Mouse (Mus musculus) heart, postnatal 0 days (tissue): Measurements from ENCODE around the gene Fam163b. TPM values are rescaled to one million over a fixed set of nuclear protein-coding genes. Genes with fewer than 3 reads are reported as not detected.
A peak's percentile ranks its signal among the peaks of the same experiment; 100 is the strongest.

ENCODE experiments used
- ATAC-seq: fragments of 200-750 bp; cut with Nextera tagmentation; 2 replicates; pipeline ENCODE4 v1.8.0; 2017; ENCODE audit warnings: low read depth, moderate number of reproducible peaks, moderate library complexity; ENCODE audit not compliant: insufficient read depth
- DNase-seq: peaks from one replicate; pipeline ENCODE4 v3.0.0-alpha.2; 2016; ENCODE audit warnings: low spot score
- H3K27ac ChIP-seq: fragments of 300-500 bp; sonication (generic); 2 replicates; pipeline ENCODE4 v1.5.1; 2014; ENCODE audit warnings: low read depth, mild to moderate bottlenecking
- H3K27me3 ChIP-seq: fragments of 300-500 bp; sonication (generic); 2 replicates; pipeline ENCODE4 v1.6.1; 2014; ENCODE audit warnings: low read length, mixed read lengths; ENCODE audit not compliant: control insufficient read depth, insufficient read depth
- H3K36me3 ChIP-seq: fragments of 300-500 bp; sonication (generic); replicated peaks from 2 replicates; pipeline ENCODE4 v1.6.1; 2014; ENCODE audit warnings: low read length, mixed read lengths; ENCODE audit not compliant: control insufficient read depth, insufficient read depth
- H3K4me1 ChIP-seq: fragments of 300-500 bp; sonication (generic); 2 replicates; pipeline ENCODE4 v1.6.1; 2014; ENCODE audit warnings: antibody characterized with exemption; ENCODE audit not compliant: control insufficient read depth, insufficient read depth
- H3K4me2 ChIP-seq: fragments of 300-500 bp; sonication (generic); 2 replicates; pipeline ENCODE4 v1.6.1; 2014; ENCODE audit warnings: low read depth, mild to moderate bottlenecking, low read length, moderate library complexity
- H3K4me3 ChIP-seq: fragments of 300-500 bp; sonication (generic); 2 replicates; pipeline ENCODE4 v1.5.1; 2014; ENCODE audit warnings: low read depth, low read length
- H3K9ac ChIP-seq: fragments of 300-500 bp; sonication (generic); replicated peaks from 2 replicates; pipeline ENCODE4 v1.6.1; 2014; ENCODE audit warnings: low read depth, low read length, mixed read lengths
- H3K9me3 ChIP-seq: fragments of 300-500 bp; sonication (generic); replicated peaks from 2 replicates; pipeline ENCODE4 v1.6.1; 2016; ENCODE audit warnings: low read length; ENCODE audit not compliant: control insufficient read depth
- CTCF ChIP-seq: IDR thresholded peaks from 2 replicates; pipeline ENCODE4 v1.5.1; 2016; ENCODE audit warnings: antibody characterized with exemption, control low read depth, low read depth
- EP300 ChIP-seq: IDR thresholded peaks from 2 replicates; pipeline ENCODE4 v1.6.1; 2016; ENCODE audit warnings: antibody characterized with exemption, low read depth
- WGBS: fragments of 180-500 bp; shearing (Covaris S2); extraction: QIAGEN DNeasy Blood & Tissue Kit; methylation state at CpG from one replicate; pipeline ENCODE4 v1.1.7; 2014; 5-methylcytosine and 5-hydroxymethylcytosine counted together
- polyA plus RNA-seq: library from polyadenylated mRNA; unstranded; fragments of >200 nt; fragmentation: Nextera tagmentation; extraction: Ambion mirVana; gene quantifications from 2 replicates; pipeline ENCODE4 v1.2.1, GENCODE M21; 2015
- total RNA-seq: library from RNA; depleted of rRNA; stranded (reverse); fragments of >200 nt; gene quantifications from 2 replicates; pipeline ENCODE4 v1.2.3, GENCODE M21; 2014; ENCODE audit warnings: low replicate concordance

Fam163b gene
- total and polyA plus RNA-seq, 2 experiments from 2014 or later: 0.23 to 0.36 TPM

DNA sequence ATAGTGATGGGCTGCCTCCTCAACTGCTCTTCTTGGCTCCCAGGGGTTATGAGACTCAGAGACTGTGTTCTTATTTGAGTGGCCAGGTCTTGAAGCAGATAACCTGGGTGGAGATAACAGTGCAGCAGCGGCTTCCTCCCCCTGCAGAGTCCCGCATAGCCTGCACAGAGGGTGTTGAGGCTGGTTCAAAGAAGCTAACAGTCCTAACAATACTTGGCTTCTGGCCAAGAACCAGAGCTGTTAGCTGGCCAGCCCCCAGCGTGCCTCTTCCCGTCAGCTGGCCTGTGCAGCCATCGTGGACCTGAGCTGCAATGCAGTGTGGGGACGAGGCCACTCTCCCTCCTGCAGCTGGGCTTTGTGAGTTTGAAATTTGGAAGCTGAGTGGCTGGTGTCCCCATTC, 44.5 kb downstream of the Fam163b start:
- H3K9me3 ChIP-seq: no peaks in the 10 kb centered on the region
- H3K9ac ChIP-seq: no peak overlapping the region
- H3K4me2 ChIP-seq: no peak overlapping the region
- peak; percentile 75 for ATAC-seq
- peaks cover 32% of the 10 kb centered on the region for H3K4me1 ChIP-seq
- peak; percentile 65 for DNase-seq
- no peaks in the 10 kb centered on the region; the same call in 1 of the 2 replicates for H3K27me3 ChIP-seq
- H3K4me3 ChIP-seq: no peak overlapping the region
- WGBS: 4% methylated on average over 6 of the region's 6 CpGs
- H3K27ac ChIP-seq: peak overlapping the region; percentile 1; the same call in 1 of the 2 replicates
- H3K36me3 ChIP-seq: no peaks in the 10 kb centered on the region
- TF ChIP-seq CTCF: no peak
- TF ChIP-seq EP300: no peak

DNA sequence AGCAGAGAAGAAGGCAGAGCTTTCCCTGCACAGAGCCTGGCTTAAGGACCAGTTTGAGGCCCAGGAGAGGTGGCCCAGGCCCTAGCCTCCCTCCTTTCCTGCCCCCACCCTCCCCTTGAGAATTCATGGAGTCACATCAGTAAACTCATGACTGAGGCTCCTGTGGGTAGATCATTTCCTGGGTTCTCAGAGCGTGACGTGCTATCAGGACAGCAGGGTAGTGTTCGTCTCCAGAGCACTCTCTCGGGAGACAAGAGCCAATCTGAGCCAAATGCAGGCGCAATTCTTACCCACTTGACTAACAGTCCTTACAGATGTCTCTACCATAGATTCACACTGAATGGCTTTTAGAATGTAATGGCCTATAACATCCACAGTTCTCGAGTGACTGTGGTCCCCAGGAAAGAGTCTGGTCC, 45.0 kb downstream of the Fam163b start:
- H3K4me3 ChIP-seq: no peak overlapping the region
- WGBS: 37% methylated on average over 6 of the region's 6 CpGs
- no peak for TF ChIP-seq CTCF
- TF ChIP-seq EP300: no peak
- no peaks in the 10 kb centered on the region for H3K9me3 ChIP-seq
- H3K27ac ChIP-seq: peak overlapping the region; percentile 1; the same call in 1 of the 2 replicates
- DNase-seq: no peak
- no peaks in the 10 kb centered on the region; the same call in 1 of the 2 replicates for H3K27me3 ChIP-seq
- H3K4me2 ChIP-seq: no peak overlapping the region
- 0 out of 2 replicates have a peak, but pooled peaks have one; percentile 18 for ATAC-seq
- peaks cover 32% of the 10 kb centered on the region for H3K4me1 ChIP-seq
- no peaks in the 10 kb centered on the region for H3K36me3 ChIP-seq
- H3K9ac ChIP-seq: no peak overlapping the region

DNA sequence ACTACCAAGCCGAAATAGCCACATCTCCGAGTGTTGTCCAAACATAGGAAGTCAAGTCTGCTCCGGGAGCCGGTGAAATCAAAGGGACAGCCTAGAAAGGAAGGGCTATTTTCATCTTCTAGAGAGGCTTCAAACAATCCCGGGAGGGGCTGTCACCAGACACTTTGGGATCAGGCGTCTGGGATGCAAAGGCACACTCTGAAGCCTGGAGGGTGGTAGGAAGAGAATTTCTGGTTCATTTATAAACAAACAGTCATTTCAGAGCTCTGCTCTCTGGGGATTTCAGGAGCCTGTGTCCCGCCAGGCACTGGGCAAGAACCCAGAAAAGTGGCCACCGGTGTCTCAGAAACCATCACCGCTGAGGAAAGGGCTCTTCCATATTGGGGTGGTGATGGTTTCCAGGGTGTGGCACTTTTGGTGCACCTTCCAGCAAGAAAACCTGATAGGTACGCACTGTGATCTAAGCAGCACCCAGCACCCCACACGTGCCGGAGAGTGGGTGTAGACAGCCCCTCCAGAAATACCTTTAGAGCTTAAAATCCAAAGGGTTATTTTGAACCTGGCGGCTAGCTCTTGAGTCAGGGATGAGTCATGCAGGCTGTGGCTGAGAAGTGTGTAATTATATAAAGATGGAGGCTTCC, 45.8 kb downstream of the Fam163b start:
- H3K27ac ChIP-seq: 0 out of 2 replicates have a peak overlapping the region, but pooled peaks have one; percentile 40
- H3K4me2 ChIP-seq: no peak overlapping the region
- WGBS: 16% methylated on average over 13 of the region's 13 CpGs

DNA sequence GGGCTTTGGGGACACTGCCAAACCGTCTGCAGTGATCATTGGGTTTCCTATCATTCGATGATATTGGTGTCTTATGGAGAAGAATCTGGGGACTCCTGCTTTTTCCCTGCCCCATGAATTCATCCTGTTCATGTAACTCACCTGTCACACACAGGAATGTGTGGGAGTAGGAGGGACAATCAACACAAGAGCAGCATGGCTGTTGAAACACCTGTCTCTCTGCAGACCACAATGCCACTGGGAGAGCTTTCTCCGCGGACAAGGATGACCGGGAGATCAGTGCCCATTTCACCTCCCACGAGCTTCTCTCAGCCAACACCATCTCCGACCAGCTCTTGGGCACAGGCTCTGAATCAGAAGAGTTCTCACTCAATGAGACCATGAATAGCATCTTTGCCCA, 47.1 kb downstream of the Fam163b start:
- Histone ChIP-seq H3K36me3 (no peaks in the 10 kb centered on the region), H3K4me3 (no peak overlapping the region), H3K4me1 (peaks cover 32% of the 10 kb centered on the region), H3K9ac (no peak overlapping the region), H3K9me3 (no peaks in the 10 kb centered on the region), H3K27ac (no peak overlapping the region), H3K4me2 (no peak overlapping the region), H3K27me3 (no peaks in the 10 kb centered on the region)
- WGBS: 94% methylated on average over 7 of the region's 7 CpGs
- TF ChIP-seq CTCF (no peak), EP300 (no peak)
- ATAC-seq (no peak), DNase-seq (no peak)

More for the DNA sequence above, 45.8 kb downstream of the Fam163b start:
- Histone ChIP-seq H3K36me3 (no peaks in the 10 kb centered on the region), H3K27me3 (no peaks in the 10 kb centered on the region), H3K4me1 (peaks cover 32% of the 10 kb centered on the region), H3K9me3 (no peaks in the 10 kb centered on the region), H3K4me3 (no peak overlapping the region), H3K9ac (no peak overlapping the region)
- DNase-seq (peak; percentile 44), ATAC-seq (peak; percentile 29; the same call in 1 of the 2 replicates)
- TF ChIP-seq EP300: no peak
- TF ChIP-seq CTCF: no peak

DNA sequence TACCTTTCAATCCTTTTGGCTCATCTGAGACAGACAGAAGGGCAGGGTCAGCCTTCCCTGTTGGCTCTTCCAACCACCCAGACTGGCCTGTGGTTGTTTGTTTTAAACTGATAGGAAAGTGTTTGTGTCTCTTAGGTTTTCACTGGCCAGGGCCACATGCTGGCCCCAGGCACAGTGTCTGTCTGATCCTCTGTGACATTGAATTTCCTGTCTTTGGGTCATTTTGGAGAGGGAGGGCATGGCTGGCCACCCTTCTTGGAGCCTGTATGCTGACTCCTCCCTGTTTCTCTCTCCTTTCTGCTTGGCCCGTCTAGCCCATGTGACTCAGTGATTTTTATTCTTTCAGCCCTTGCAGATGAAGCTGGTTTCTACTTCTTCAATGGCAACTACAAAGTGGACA, 53.1 kb downstream of the Fam163b start:
- DNase-seq (no peak), ATAC-seq (no peak)
- 58% methylated on average over 1 of the region's 1 CpGs for WGBS
- peaks cover 23% of the 10 kb centered on the region; the same call in 1 of the 2 replicates for H3K4me1 ChIP-seq
- H3K27me3 ChIP-seq: no peaks in the 10 kb centered on the region
- no peaks in the 10 kb centered on the region for H3K9me3 ChIP-seq
- H3K4me3 ChIP-seq: no peak overlapping the region
- H3K9ac ChIP-seq: no peak overlapping the region
- no peaks in the 10 kb centered on the region for H3K36me3 ChIP-seq
- no peak overlapping the region for H3K4me2 ChIP-seq
- H3K27ac ChIP-seq: 0 out of 2 replicates have a peak overlapping the region, but pooled peaks have one; percentile 60
- TF ChIP-seq CTCF: no peak
- TF ChIP-seq EP300: no peak
